Mouse (Mus musculus): ENCODE measurements around the gene Ubl3. TPM values are rescaled to one million over a fixed set of nuclear protein-coding genes. Genes with fewer than 3 reads are reported as not detected.
A peak's percentile ranks its signal among the peaks of the same experiment; 100 is the strongest.

The Ubl3 gene
- total RNA-seq, 1 experiment, result 75.0 TPM

DNA sequence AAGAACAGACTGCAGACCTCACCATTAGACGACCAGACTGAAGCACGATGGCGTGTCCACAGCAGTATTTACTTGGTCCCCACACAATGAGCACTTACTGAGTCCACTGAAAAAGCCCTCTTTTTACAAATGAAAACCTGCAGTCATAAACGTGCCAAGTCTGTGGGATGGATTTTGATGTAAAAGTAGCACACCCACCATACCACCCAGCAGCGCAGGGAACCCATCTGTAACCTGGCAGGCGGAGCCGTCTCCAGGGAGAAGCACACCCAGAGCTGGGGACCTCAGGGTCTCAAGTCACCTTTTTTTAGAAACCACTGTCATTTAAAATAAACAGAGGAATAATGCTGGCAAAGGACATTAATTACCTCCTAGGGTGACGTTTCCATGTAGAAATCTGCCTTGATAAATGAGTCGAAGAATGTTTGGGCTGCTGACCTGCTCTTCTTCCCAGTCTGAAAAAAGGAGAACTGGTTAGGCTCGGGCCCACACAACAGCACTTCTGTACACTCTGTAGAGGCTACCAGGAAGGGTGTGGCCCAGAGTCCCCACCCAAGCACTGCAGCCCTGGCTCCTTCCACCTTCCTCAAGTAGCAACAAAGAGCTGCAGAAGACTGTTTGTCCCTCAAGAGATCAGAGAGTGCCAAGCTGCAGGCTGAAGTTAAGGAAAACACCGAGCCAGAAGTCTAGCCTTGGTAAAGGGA lies 43.5 kb downstream of the Ubl3 start:
- in situ Hi-C loops (cut with MboI; ENCODE audit: low sequenced_read_pairs in 2 of 2, unreplicated experiment in 2 of 2), result no loop called here
- Histone ChIP-seq H3K9me3 (ENCODE audit: control insufficient read depth, insufficient read depth, low read depth, low read length) (no peaks in the 10 kb centered on the region), H3K9ac (ENCODE audit: insufficient read depth, low read depth, low read length, poor library complexity, severe bottlenecking) (no peak overlapping the region), H3K4me3 (ENCODE audit: insufficient read depth in 1 of 2, low read depth in 1 of 2, low read length in 2 of 2, poor library complexity in 1 of 2, severe bottlenecking in 1 of 2) (no peak overlapping the region), H3K36me3 (ENCODE audit: control insufficient read depth, insufficient read depth, low read length, poor library complexity, severe bottlenecking) (peaks cover 32% of the 10 kb centered on the region), H3K27ac (ENCODE audit: insufficient read depth, low read depth, low read length, poor library complexity, severe bottlenecking) (peak overlapping the region; percentile 37; the same call in 1 of the 2 replicates), H3K4me1 (ENCODE audit: control insufficient read depth in 2 of 2, insufficient read depth in 2 of 2, low read length in 2 of 2, poor library complexity in 1 of 2) (peaks cover 6 to 21% of the 10 kb centered on the region in 2 experiments)
- TF ChIP-seq ZC3H11A (IDR thresholded peaks at IDR 0.05; ENCODE audit: borderline replicate concordance, low read depth, low read length) (no peak), MAFK (IDR thresholded peaks at IDR 0.05; ENCODE audit: insufficient read depth, low read depth, low read length) (no peak), HCFC1 (IDR thresholded peaks at IDR 0.05; ENCODE audit: borderline replicate concordance, insufficient read depth, low read length) (no peak), CHD2 (IDR thresholded peaks at IDR 0.05; ENCODE audit: low read depth, low read length) (no peak), ZNF384 (IDR thresholded peaks at IDR 0.05; ENCODE audit: low read depth, low read length) (no peak)
- no peak for DNase-seq (ENCODE audit: low read depth, low spot score)

DNA sequence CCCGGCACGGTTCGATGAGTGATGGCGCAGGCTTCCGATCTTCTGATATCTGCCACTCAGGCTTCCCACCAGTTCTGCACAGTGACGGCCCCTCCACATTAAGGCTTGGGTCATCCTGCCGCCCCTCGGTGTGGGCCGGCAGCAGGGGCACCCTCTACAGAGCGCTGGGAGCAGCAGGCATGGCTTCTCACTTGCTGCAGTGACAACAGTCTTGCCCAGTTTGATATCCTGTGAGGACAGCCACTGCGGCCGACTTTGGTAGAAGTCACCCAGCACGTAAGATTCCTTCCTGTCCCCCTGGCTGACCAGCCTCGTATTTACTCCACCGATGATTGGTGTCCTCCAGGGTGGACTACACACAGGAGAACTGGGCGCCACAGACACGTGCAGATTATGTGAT lies 47.2 kb downstream of the Ubl3 start:
- Histone ChIP-seq H3K36me3 (ENCODE audit: control insufficient read depth, insufficient read depth, low read length, poor library complexity, severe bottlenecking) (peaks cover 26% of the 10 kb centered on the region), H3K4me3 (ENCODE audit: insufficient read depth in 1 of 2, low read depth in 1 of 2, low read length in 2 of 2, poor library complexity in 1 of 2, severe bottlenecking in 1 of 2) (no peak overlapping the region), H3K4me1 (ENCODE audit: control insufficient read depth in 2 of 2, insufficient read depth in 2 of 2, low read length in 2 of 2, poor library complexity in 1 of 2) (peaks cover 2 to 16% of the 10 kb centered on the region in 2 experiments; a peak in 2 of 4 replicates), H3K9ac (ENCODE audit: insufficient read depth, low read depth, low read length, poor library complexity, severe bottlenecking) (no peak overlapping the region), H3K9me3 (ENCODE audit: control insufficient read depth, insufficient read depth, low read depth, low read length) (no peaks in the 10 kb centered on the region; the same call in 1 of the 2 replicates), H3K27ac (ENCODE audit: insufficient read depth, low read depth, low read length, poor library complexity, severe bottlenecking) (no peak overlapping the region)
- in situ Hi-C loops (cut with MboI; ENCODE audit: low sequenced_read_pairs in 2 of 2, unreplicated experiment in 2 of 2), result no loop called here
- no peak for DNase-seq (ENCODE audit: low read depth, low spot score)
- no peak for TF ChIP-seq MAFK (IDR thresholded peaks at IDR 0.05; ENCODE audit: insufficient read depth, low read depth, low read length)
- no peak for TF ChIP-seq CHD2 (IDR thresholded peaks at IDR 0.05; ENCODE audit: low read depth, low read length)
- no peak for TF ChIP-seq ZNF384 (IDR thresholded peaks at IDR 0.05; ENCODE audit: low read depth, low read length)
- no peak for TF ChIP-seq HCFC1 (IDR thresholded peaks at IDR 0.05; ENCODE audit: borderline replicate concordance, insufficient read depth, low read length)
- TF ChIP-seq ZC3H11A (IDR thresholded peaks at IDR 0.05; ENCODE audit: borderline replicate concordance, low read depth, low read length), result no peak

DNA sequence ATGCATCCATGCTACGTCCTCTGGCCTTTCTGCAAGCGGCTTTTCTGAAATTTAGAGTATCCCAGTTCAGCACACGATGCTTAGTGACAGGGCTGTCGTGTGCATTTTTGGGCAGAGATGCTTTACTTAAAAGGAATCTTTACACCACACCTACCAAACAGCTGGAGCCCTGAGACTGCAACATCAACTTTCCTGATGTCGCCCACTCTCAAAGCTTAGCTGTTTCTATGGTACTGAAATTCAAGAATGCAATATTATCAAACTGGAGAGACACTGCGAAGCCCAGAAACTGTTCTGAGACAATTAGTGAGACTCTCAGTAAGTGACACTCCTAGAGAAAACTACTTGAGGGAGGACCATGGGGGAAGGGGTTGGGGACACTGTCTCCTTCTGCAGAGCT lies 50.4 kb downstream of the Ubl3 start:
- Histone ChIP-seq H3K4me3 (ENCODE audit: insufficient read depth in 1 of 2, low read depth in 1 of 2, low read length in 2 of 2, poor library complexity in 1 of 2, severe bottlenecking in 1 of 2) (no peak overlapping the region), H3K36me3 (ENCODE audit: control insufficient read depth, insufficient read depth, low read length, poor library complexity, severe bottlenecking) (peaks cover 17% of the 10 kb centered on the region), H3K9ac (ENCODE audit: insufficient read depth, low read depth, low read length, poor library complexity, severe bottlenecking) (no peak overlapping the region), H3K27ac (ENCODE audit: insufficient read depth, low read depth, low read length, poor library complexity, severe bottlenecking) (no peak overlapping the region), H3K9me3 (ENCODE audit: control insufficient read depth, insufficient read depth, low read depth, low read length) (no peaks in the 10 kb centered on the region; the same call in 1 of the 2 replicates), H3K4me1 (ENCODE audit: control insufficient read depth in 2 of 2, insufficient read depth in 2 of 2, low read length in 2 of 2, poor library complexity in 1 of 2) (peaks cover 3 to 6% of the 10 kb centered on the region in 2 experiments; a peak in 2 of 4 replicates)
- TF ChIP-seq CHD2 (IDR thresholded peaks at IDR 0.05; ENCODE audit: low read depth, low read length) (no peak), ZC3H11A (IDR thresholded peaks at IDR 0.05; ENCODE audit: borderline replicate concordance, low read depth, low read length) (no peak), MAFK (IDR thresholded peaks at IDR 0.05; ENCODE audit: insufficient read depth, low read depth, low read length) (no peak), ZNF384 (IDR thresholded peaks at IDR 0.05; ENCODE audit: low read depth, low read length) (no peak), HCFC1 (IDR thresholded peaks at IDR 0.05; ENCODE audit: borderline replicate concordance, insufficient read depth, low read length) (no peak)
- DNase-seq (ENCODE audit: low read depth, low spot score), result no peak
- in situ Hi-C loops (cut with MboI; ENCODE audit: low sequenced_read_pairs in 2 of 2, unreplicated experiment in 2 of 2), result no loop called here

DNA sequence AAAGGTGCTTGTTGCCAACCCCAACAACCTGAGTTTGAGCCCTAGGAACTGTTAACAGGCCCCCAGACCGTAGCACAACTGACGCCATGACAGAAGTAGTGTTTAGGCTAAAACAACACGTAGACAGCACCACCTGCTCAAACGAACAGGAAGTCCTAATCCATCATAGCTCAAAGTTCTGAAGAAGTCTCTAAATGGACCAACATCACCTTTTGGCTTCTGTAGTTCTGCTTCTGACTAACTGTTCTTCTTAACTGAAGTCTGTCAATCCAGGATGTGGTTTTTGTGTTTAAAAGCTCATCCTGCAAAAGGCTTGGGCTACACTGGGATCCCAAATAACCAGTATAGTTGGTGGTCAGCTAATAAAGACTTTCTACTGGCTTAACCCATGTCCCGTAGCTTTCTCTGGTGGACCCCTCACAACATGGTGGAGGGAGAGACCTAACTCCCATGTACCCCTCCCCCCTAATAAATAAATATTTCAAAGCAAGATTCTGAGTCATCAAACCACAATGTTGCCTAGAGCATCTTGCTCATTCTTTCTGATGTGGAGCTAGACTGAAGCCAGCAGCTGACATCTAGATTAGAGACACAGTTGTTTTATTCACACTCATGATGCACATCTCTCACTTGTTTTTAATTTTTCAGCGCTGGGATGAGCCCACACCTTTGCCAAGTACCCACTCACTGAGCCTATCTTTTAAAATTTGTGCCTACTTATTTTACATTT lies 51.2 kb downstream of the Ubl3 start:
- in situ Hi-C loops (cut with MboI; ENCODE audit: low sequenced_read_pairs in 2 of 2, unreplicated experiment in 2 of 2), result no loop called here
- H3K9ac ChIP-seq (ENCODE audit: insufficient read depth, low read depth, low read length, poor library complexity, severe bottlenecking), result no peak overlapping the region
- no peak overlapping the region for H3K27ac ChIP-seq (ENCODE audit: insufficient read depth, low read depth, low read length, poor library complexity, severe bottlenecking)
- H3K9me3 ChIP-seq (ENCODE audit: control insufficient read depth, insufficient read depth, low read depth, low read length), result no peaks in the 10 kb centered on the region; the same call in 1 of the 2 replicates
- DNase-seq (ENCODE audit: low read depth, low spot score), result no peak
- peaks cover 3 to 5% of the 10 kb centered on the region in 2 experiments; a peak in 2 of 4 replicates for H3K4me1 ChIP-seq (ENCODE audit: control insufficient read depth in 2 of 2, insufficient read depth in 2 of 2, low read length in 2 of 2, poor library complexity in 1 of 2)
- peaks cover 11% of the 10 kb centered on the region for H3K36me3 ChIP-seq (ENCODE audit: control insufficient read depth, insufficient read depth, low read length, poor library complexity, severe bottlenecking)
- no peak overlapping the region for H3K4me3 ChIP-seq (ENCODE audit: insufficient read depth in 1 of 2, low read depth in 1 of 2, low read length in 2 of 2, poor library complexity in 1 of 2, severe bottlenecking in 1 of 2)
- TF ChIP-seq ZC3H11A (IDR thresholded peaks at IDR 0.05; ENCODE audit: borderline replicate concordance, low read depth, low read length) (no peak), CHD2 (IDR thresholded peaks at IDR 0.05; ENCODE audit: low read depth, low read length) (no peak), MAFK (IDR thresholded peaks at IDR 0.05; ENCODE audit: insufficient read depth, low read depth, low read length) (no peak), ZNF384 (IDR thresholded peaks at IDR 0.05; ENCODE audit: low read depth, low read length) (no peak), HCFC1 (IDR thresholded peaks at IDR 0.05; ENCODE audit: borderline replicate concordance, insufficient read depth, low read length) (no peak)

Data from ES-E14 (cell line).